Mouse (Mus musculus): ENCODE measurements around the gene Plxdc2. TPM values are rescaled to one million over a fixed set of nuclear protein-coding genes. Genes with fewer than 3 reads are reported as not detected.

Gene Plxdc2
- polyA plus RNA-seq, 1 experiment from 2014 or later: 16.5 TPM

DNA sequence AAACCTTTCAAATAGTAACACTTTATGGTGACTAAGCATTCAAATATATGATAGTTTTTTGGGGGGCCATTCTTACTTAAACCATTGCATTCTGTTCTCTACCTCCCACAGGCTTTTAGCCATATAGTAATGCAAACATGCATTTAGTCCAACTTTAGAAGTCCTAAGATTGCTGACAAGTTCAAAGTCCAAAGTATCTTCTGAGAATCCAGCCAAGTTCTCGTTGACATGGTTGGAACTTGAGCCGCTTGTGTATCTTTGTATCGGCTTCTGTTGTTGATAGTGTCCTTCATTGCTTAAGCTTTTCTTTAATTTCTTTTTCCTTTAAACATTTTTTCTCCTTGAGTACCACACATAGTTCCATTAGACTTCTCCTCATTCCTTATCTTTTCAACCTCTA, 286.0 kb downstream of the Plxdc2 start:
- WGBS: 96% methylated on average over 3 of the region's 3 CpGs
- ATAC-seq (replicated peaks; ENCODE audit: low FRiP score) (no peak), DNase-seq (ENCODE audit: low spot score) (no peak)
- Histone ChIP-seq H3K4me3 (ENCODE audit: low read depth, low read length) (no peak overlapping the region), H3K27ac (ENCODE audit: low read depth, low read length) (no peak overlapping the region), H3K4me1 (replicated peaks; ENCODE audit: control insufficient read depth, insufficient read depth, low read length) (no peaks in the 10 kb centered on the region), H3K36me3 (ENCODE audit: control insufficient read depth, insufficient read depth, low read length) (no peaks in the 10 kb centered on the region), H3K27me3 (ENCODE audit: control insufficient read depth, insufficient read depth, low read length) (no peaks in the 10 kb centered on the region), H3K9ac (ENCODE audit: low read length) (no peak overlapping the region), H3K4me2 (ENCODE audit: low read depth, low read length, severe bottlenecking) (no peak overlapping the region), H3K9me3 (ENCODE audit: control insufficient read depth, low read length) (no peaks in the 10 kb centered on the region)

DNA sequence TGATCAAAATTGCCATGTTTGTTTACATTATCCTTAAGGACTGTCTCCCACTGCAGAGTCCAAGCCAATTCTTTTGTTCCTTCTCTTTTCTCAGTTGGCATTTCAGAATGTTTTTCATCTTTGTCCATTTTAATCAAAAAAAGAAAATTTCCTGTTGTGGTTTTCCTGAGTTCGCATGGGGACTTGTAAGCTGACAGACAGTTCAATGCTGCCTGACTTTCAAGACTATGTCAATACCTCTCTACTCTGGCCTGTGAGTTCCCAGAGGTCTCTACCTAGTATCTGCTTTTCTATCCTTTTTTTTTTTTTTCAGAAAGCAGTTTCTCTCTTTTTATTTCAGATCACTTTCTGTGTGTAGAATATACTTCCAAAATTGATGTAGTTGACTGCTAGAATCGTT, 295.6 kb downstream of the Plxdc2 start:
- ATAC-seq (replicated peaks; ENCODE audit: low FRiP score): no peak
- WGBS: 89% methylated on average over 2 of the region's 2 CpGs

DNA sequence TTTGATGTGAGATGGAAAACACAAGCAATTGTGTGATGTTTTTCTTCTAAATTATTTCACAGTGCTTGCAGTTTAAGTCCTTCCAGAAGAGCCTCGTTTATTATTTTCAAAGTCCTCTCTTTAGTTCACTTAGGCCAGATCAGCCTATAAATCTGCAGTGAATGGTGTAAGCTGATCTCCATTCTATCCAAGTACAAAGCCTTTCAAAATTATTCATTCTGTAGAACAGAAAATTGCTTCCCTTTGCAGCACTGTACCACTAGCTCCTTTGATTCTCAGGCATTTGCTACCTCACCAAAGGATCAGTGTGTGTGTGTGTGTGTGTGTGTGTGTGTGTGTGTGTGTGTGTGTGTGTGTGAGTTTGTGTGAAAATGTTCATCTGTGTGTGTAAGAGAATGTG, 308.4 kb downstream of the Plxdc2 start:
- peak; percentile 65 for ATAC-seq (replicated peaks; ENCODE audit: low FRiP score)
- no peaks in the 10 kb centered on the region for H3K36me3 ChIP-seq (ENCODE audit: control insufficient read depth, insufficient read depth, low read length)
- H3K27me3 ChIP-seq (ENCODE audit: control insufficient read depth, insufficient read depth, low read length): no peaks in the 10 kb centered on the region
- no peaks in the 10 kb centered on the region for H3K4me1 ChIP-seq (replicated peaks; ENCODE audit: control insufficient read depth, insufficient read depth, low read length)
- 11% methylated on average over 1 of the region's 1 CpGs for WGBS
- H3K27ac ChIP-seq (ENCODE audit: low read depth, low read length): no peak overlapping the region
- no peaks in the 10 kb centered on the region for H3K9me3 ChIP-seq (ENCODE audit: control insufficient read depth, low read length)
- DNase-seq (ENCODE audit: low spot score): no peak
- no peak overlapping the region for H3K4me3 ChIP-seq (ENCODE audit: low read depth, low read length)
- no peak overlapping the region for H3K9ac ChIP-seq (ENCODE audit: low read length)
- no peak overlapping the region for H3K4me2 ChIP-seq (ENCODE audit: low read depth, low read length, severe bottlenecking)

More for the DNA sequence above, 295.6 kb downstream of the Plxdc2 start:
- Histone ChIP-seq H3K9me3 (ENCODE audit: control insufficient read depth, low read length) (no peaks in the 10 kb centered on the region), H3K9ac (ENCODE audit: low read length) (no peak overlapping the region), H3K36me3 (ENCODE audit: control insufficient read depth, insufficient read depth, low read length) (no peaks in the 10 kb centered on the region), H3K4me2 (ENCODE audit: low read depth, low read length, severe bottlenecking) (no peak overlapping the region), H3K4me3 (ENCODE audit: low read depth, low read length) (no peak overlapping the region), H3K27me3 (ENCODE audit: control insufficient read depth, insufficient read depth, low read length) (no peaks in the 10 kb centered on the region), H3K27ac (ENCODE audit: low read depth, low read length) (no peak overlapping the region), H3K4me1 (replicated peaks; ENCODE audit: control insufficient read depth, insufficient read depth, low read length) (no peaks in the 10 kb centered on the region)
- no peak for DNase-seq (ENCODE audit: low spot score)

DNA sequence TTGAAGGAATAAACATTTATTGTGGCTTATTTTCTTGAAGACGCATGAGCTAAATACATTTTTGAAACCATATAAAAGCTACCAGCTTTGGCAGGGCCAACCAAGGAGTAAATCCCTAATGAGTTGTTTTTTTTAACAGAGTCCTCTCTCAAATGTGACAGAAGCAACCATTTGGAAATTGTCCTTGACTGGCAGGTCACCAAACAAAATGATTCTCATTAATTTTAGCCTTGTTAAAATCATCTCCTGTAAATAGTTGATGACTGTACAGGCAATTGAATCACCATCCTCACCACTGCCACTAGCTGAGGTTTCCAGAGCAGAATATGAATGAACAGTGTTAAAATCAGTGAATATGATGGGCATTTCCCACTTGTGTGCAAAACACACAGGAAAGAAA, 312.3 kb downstream of the Plxdc2 start:
- no peak overlapping the region for H3K4me2 ChIP-seq (ENCODE audit: low read depth, low read length, severe bottlenecking)
- no peak overlapping the region for H3K27ac ChIP-seq (ENCODE audit: low read depth, low read length)
- DNase-seq (ENCODE audit: low spot score) (no peak), ATAC-seq (replicated peaks; ENCODE audit: low FRiP score) (no peak)
- no peaks in the 10 kb centered on the region for H3K9me3 ChIP-seq (ENCODE audit: control insufficient read depth, low read length)
- no peaks in the 10 kb centered on the region for H3K4me1 ChIP-seq (replicated peaks; ENCODE audit: control insufficient read depth, insufficient read depth, low read length)
- H3K27me3 ChIP-seq (ENCODE audit: control insufficient read depth, insufficient read depth, low read length): no peaks in the 10 kb centered on the region
- H3K4me3 ChIP-seq (ENCODE audit: low read depth, low read length): no peak overlapping the region
- no peak overlapping the region for H3K9ac ChIP-seq (ENCODE audit: low read length)
- H3K36me3 ChIP-seq (ENCODE audit: control insufficient read depth, insufficient read depth, low read length): no peaks in the 10 kb centered on the region
- 90% methylated on average over 1 of the region's 1 CpGs for WGBS

DNA sequence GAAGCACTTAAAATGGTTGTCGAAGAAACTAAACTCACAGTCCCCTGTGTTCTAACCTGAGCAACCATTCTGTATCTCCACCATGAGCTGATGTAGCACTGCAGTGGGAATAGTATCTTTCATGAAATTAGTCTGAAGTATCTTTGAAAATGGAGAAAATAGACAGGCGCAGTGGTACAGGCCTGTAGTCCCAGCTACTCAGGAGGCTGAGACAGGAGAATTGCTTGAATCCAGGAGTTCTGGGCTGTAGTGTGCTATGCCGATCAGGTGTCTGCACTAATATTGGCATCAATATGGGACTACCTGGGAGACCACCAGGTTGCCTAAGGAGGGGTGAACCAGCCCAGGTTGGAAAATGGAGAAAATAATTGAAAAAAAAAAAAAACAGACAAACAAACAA, 326.8 kb downstream of the Plxdc2 start:
- Histone ChIP-seq H3K27me3 (ENCODE audit: control insufficient read depth, insufficient read depth, low read length) (no peaks in the 10 kb centered on the region), H3K4me3 (ENCODE audit: low read depth, low read length) (no peak overlapping the region), H3K9ac (ENCODE audit: low read length) (no peak overlapping the region), H3K4me1 (replicated peaks; ENCODE audit: control insufficient read depth, insufficient read depth, low read length) (no peaks in the 10 kb centered on the region), H3K9me3 (ENCODE audit: control insufficient read depth, low read length) (no peaks in the 10 kb centered on the region), H3K4me2 (ENCODE audit: low read depth, low read length, severe bottlenecking) (no peak overlapping the region), H3K27ac (ENCODE audit: low read depth, low read length) (no peak overlapping the region), H3K36me3 (ENCODE audit: control insufficient read depth, insufficient read depth, low read length) (no peaks in the 10 kb centered on the region)
- 90% methylated on average over 3 of the region's 3 CpGs for WGBS
- ATAC-seq (replicated peaks; ENCODE audit: low FRiP score) (no peak), DNase-seq (ENCODE audit: low spot score) (no peak)

DNA sequence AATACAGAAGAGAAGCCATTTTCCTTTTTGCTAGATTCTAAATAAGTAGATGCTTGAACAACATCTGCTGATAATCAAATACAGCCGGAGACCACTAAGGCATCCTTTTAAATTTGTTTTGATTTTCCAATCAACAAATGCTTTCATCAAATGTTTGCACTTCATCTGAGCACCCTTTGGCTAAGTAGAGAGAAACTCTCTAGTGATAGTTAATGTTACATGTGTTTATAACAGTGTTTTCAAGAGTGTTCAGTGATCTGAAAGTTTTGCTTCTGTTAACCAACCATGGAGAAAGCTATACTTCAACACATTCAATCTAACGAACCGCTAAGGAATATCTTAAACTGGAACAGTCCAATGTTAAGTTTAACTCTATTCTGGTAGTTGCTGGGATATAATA, 327.6 kb downstream of the Plxdc2 start:
- ATAC-seq (replicated peaks; ENCODE audit: low FRiP score): no peak
- WGBS: 88% methylated on average over 3 of the region's 3 CpGs
- Histone ChIP-seq H3K4me1 (replicated peaks; ENCODE audit: control insufficient read depth, insufficient read depth, low read length) (no peaks in the 10 kb centered on the region), H3K4me2 (ENCODE audit: low read depth, low read length, severe bottlenecking) (no peak overlapping the region), H3K36me3 (ENCODE audit: control insufficient read depth, insufficient read depth, low read length) (no peaks in the 10 kb centered on the region), H3K27me3 (ENCODE audit: control insufficient read depth, insufficient read depth, low read length) (no peaks in the 10 kb centered on the region), H3K27ac (ENCODE audit: low read depth, low read length) (no peak overlapping the region), H3K9ac (ENCODE audit: low read length) (no peak overlapping the region), H3K9me3 (ENCODE audit: control insufficient read depth, low read length) (no peaks in the 10 kb centered on the region), H3K4me3 (ENCODE audit: low read depth, low read length) (no peak overlapping the region)
- DNase-seq (ENCODE audit: low spot score): no peak

DNA sequence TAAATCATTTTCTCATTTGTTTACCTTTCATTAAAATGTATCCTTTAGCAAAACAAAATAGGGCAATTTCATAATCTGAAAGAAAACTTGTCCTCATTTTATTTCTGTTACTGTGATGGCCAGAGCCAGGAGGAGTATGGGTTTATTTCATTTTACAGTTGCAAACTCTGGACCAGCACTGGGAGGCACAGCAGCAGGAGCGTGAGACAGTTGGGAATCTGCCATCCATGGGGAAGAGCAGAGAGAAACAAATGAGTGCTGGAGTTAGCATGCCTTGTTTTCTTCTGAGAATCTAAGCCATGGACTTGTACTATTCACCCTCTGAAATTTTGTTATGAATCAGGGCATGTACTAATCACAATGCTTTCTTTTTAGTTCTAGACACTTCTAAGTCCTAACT, 328.4 kb downstream of the Plxdc2 start:
- ATAC-seq (replicated peaks; ENCODE audit: low FRiP score): no peak
- H3K27ac ChIP-seq (ENCODE audit: low read depth, low read length): no peak overlapping the region
- no peak overlapping the region for H3K9ac ChIP-seq (ENCODE audit: low read length)
- WGBS: 93% methylated on average over 1 of the region's 1 CpGs
- H3K9me3 ChIP-seq (ENCODE audit: control insufficient read depth, low read length): no peaks in the 10 kb centered on the region
- H3K4me3 ChIP-seq (ENCODE audit: low read depth, low read length): no peak overlapping the region
- no peak for DNase-seq (ENCODE audit: low spot score)
- H3K27me3 ChIP-seq (ENCODE audit: control insufficient read depth, insufficient read depth, low read length): no peaks in the 10 kb centered on the region
- no peak overlapping the region for H3K4me2 ChIP-seq (ENCODE audit: low read depth, low read length, severe bottlenecking)
- H3K36me3 ChIP-seq (ENCODE audit: control insufficient read depth, insufficient read depth, low read length): no peaks in the 10 kb centered on the region
- no peaks in the 10 kb centered on the region for H3K4me1 ChIP-seq (replicated peaks; ENCODE audit: control insufficient read depth, insufficient read depth, low read length)

DNA sequence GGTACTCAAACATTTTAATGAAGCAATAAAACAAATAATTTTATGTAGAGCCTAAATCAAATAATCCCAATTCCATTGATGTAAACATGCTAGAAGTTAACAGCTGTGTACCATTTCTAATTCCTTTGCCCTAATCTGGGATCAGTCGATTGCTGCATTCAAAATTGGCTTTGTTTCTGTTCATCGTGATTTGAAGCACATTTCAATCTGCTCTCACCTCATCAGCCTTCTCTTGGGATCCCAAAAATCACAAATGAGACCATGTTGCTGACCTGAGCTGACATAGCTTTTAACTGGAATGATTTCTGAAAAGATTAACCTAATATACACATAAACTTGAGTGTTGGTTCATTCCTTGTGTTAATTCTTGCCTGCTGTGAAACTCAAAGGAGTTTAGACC, 340.3 kb downstream of the Plxdc2 start:
- H3K9ac ChIP-seq (ENCODE audit: low read length): no peak overlapping the region
- no peaks in the 10 kb centered on the region for H3K9me3 ChIP-seq (ENCODE audit: control insufficient read depth, low read length)
- no peak overlapping the region for H3K4me2 ChIP-seq (ENCODE audit: low read depth, low read length, severe bottlenecking)
- DNase-seq (ENCODE audit: low spot score) (no peak), ATAC-seq (replicated peaks; ENCODE audit: low FRiP score) (no peak)
- no peaks in the 10 kb centered on the region for H3K36me3 ChIP-seq (ENCODE audit: control insufficient read depth, insufficient read depth, low read length)
- no peak overlapping the region for H3K4me3 ChIP-seq (ENCODE audit: low read depth, low read length)
- 68% methylated on average over 2 of the region's 2 CpGs for WGBS
- no peaks in the 10 kb centered on the region for H3K27me3 ChIP-seq (ENCODE audit: control insufficient read depth, insufficient read depth, low read length)
- no peaks in the 10 kb centered on the region for H3K4me1 ChIP-seq (replicated peaks; ENCODE audit: control insufficient read depth, insufficient read depth, low read length)
- no peak overlapping the region for H3K27ac ChIP-seq (ENCODE audit: low read depth, low read length)

DNA sequence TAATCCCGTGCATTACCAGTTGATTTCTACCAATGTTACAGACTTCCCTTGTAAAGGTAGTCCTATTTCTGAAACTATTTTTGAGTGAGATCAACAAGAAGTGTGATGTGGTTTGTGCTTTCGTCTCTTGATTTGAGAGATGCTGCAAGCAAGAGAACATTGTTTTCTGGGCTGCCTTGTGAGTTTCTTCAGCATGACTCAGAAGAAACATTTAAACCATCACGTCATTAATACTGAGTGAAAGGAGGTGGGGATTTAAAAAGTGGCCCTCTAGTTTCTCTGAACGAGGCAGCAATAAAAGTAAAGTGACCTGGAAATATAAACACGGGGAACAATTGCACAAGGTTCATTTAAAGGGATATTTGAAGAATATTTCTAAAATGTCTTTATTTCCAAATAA, 341.1 kb downstream of the Plxdc2 start:
- no peak overlapping the region for H3K4me3 ChIP-seq (ENCODE audit: low read depth, low read length)
- H3K36me3 ChIP-seq (ENCODE audit: control insufficient read depth, insufficient read depth, low read length): no peaks in the 10 kb centered on the region
- WGBS: 76% methylated on average over 5 of the region's 5 CpGs
- H3K4me2 ChIP-seq (ENCODE audit: low read depth, low read length, severe bottlenecking): no peak overlapping the region
- ATAC-seq (replicated peaks; ENCODE audit: low FRiP score) (no peak), DNase-seq (ENCODE audit: low spot score) (no peak)
- H3K4me1 ChIP-seq (replicated peaks; ENCODE audit: control insufficient read depth, insufficient read depth, low read length): no peaks in the 10 kb centered on the region
- H3K9me3 ChIP-seq (ENCODE audit: control insufficient read depth, low read length): no peaks in the 10 kb centered on the region
- H3K27me3 ChIP-seq (ENCODE audit: control insufficient read depth, insufficient read depth, low read length): no peaks in the 10 kb centered on the region
- no peak overlapping the region for H3K9ac ChIP-seq (ENCODE audit: low read length)
- no peak overlapping the region for H3K27ac ChIP-seq (ENCODE audit: low read depth, low read length)

All from forebrain, embryonic 11.5 days (tissue).